Mouse (Mus musculus) kidney, adult 2 months (tissue): ENCODE data around the gene Nudt2.

Experiments
- CTCF ChIP-seq: fragments of 200-500 bp; conservative IDR thresholded peaks from 2 replicates; pipeline ENCODE4 v1.5.1; 2011; ENCODE audit warnings: low read depth, mild to moderate bottlenecking, control low read depth, low read length, moderate library complexity, mixed read lengths; ENCODE audit not compliant: insufficient read depth, insufficient read length
- POLR2A ChIP-seq: fragments of 200-500 bp; IDR thresholded peaks from one replicate; pipeline ENCODE4 v1.6.1; 2011; ENCODE audit warnings: low read depth, low read length, control low read depth

DNA sequence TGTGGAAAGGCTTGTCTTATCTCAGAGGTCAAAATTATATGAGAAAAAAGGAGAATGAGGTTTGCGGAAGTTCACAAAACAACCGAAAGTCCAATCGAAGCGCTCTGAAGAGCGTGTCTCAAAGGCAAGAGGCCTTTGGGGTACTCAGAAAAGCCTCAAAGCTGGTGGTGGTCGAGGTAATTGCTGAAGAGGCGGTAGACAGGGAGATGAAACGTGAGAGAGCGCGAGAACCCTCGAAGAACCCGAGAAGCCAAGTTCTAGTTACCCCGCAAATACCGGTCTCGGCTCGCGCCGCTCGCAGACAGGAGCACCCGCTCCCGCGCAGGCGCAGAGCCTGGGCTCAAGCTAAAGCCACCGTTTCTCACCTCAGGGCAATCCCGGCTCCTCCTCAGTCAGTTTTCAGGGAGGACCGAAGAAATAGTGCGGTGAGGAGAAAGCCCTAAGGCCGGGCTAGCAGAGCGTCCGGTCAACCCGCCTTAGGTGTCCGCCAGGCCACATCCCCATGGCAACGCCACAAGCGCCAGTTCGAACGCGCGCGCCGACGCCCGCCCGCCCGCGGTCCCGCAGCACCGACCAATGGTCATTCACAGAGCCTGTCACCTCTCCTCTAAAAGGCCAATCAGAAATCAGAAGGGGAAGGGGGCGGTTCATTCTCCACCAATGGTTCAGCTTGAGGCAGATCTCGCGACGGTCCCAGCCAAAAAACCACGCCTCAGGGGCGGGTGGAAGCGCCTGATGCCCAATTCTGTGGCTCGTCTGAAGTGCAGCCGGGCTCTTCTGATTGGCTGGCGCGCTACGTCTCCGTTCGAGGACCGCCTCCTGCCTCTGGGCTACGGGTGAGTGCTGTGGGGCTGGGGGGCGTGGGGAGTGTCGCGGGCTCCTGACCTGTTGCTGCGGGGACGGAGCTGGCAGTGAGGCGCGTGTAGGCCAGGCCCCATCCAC, at the start of gene Nudt2, which contains the start of gene Kif24:
- TF ChIP-seq CTCF (no peak), POLR2A (no peak)
